Mouse (Mus musculus) forebrain, embryonic 14.5 days (tissue): ENCODE measurements around the gene Cx3cr1. TPM values are rescaled to one million over a fixed set of nuclear protein-coding genes. Genes with fewer than 3 reads are reported as not detected.

Source experiments
- ATAC-seq: fragments of 200-750 bp; cut with Nextera tagmentation; 2 replicates; pipeline ENCODE4 v1.8.0; 2017; ENCODE audit warnings: mild to moderate bottlenecking, moderate library complexity
- DNase-seq: peaks from one replicate; pipeline ENCODE4 v3.0.0-alpha.2; 2015; ENCODE audit warnings: low spot score
- H3K27ac ChIP-seq: fragments of 300-500 bp; sonication (generic); 2 replicates; pipeline ENCODE4 v1.5.1; 2014; ENCODE audit warnings: low read depth, mild to moderate bottlenecking, control low read depth, low read length, moderate library complexity
- H3K27me3 ChIP-seq: fragments of 300-500 bp; sonication (generic); replicated peaks from 2 replicates; pipeline ENCODE4 v1.6.1; 2014; ENCODE audit warnings: low read length, control low read depth, mixed read lengths; ENCODE audit not compliant: control insufficient read depth, insufficient read depth
- H3K36me3 ChIP-seq: fragments of 300-500 bp; sonication (generic); 2 replicates; pipeline ENCODE4 v1.6.1; 2014; ENCODE audit warnings: low read length, control low read depth; ENCODE audit not compliant: control insufficient read depth, insufficient read depth
- H3K4me1 ChIP-seq: fragments of 300-500 bp; sonication (generic); 2 replicates; pipeline ENCODE4 v1.6.1; 2014; ENCODE audit warnings: antibody characterized with exemption, low read length, control low read depth; ENCODE audit not compliant: control insufficient read depth, insufficient read depth
- H3K4me2 ChIP-seq: fragments of 300-500 bp; sonication (generic); 2 replicates; pipeline ENCODE4 v1.6.1; 2014; ENCODE audit warnings: mild to moderate bottlenecking, control low read depth, low read length
- H3K4me3 ChIP-seq: fragments of 300-500 bp; sonication (generic); 2 replicates; pipeline ENCODE4 v1.5.1; 2014; ENCODE audit warnings: low read depth, low read length, control low read depth
- H3K9ac ChIP-seq: fragments of 300-500 bp; sonication (generic); 2 replicates; pipeline ENCODE4 v1.6.1; 2014; ENCODE audit warnings: mild to moderate bottlenecking, low read length, control low read depth, moderate library complexity
- H3K9me3 ChIP-seq: fragments of 300-500 bp; sonication (generic); replicated peaks from 2 replicates; pipeline ENCODE4 v1.6.1; 2016; ENCODE audit warnings: low read length, control low read depth, mixed read lengths; ENCODE audit not compliant: control insufficient read depth
- WGBS: fragments of 180-500 bp; shearing (Covaris S2); extraction: QIAGEN DNeasy Blood & Tissue Kit; methylation state at CpG from one replicate; pipeline ENCODE4 v1.1.7; 2014; 5-methylcytosine and 5-hydroxymethylcytosine counted together
- polyA plus RNA-seq: library from polyadenylated mRNA; unstranded; fragments of >200 nt; fragmentation: Nextera tagmentation; extraction: Ambion mirVana; gene quantifications from 2 replicates; pipeline ENCODE4 v1.2.1, GENCODE M21; 2014

Cx3cr1 gene
- polyA plus RNA-seq, 1 experiment from 2014 or later: 2.5 TPM

- no peaks in the 10 kb centered on the region for H3K27me3 ChIP-seq
- H3K4me2 ChIP-seq: no peak overlapping the region
- DNase-seq: peak; percentile 71
These were observed 217.2 kb downstream of the Cx3cr1 start for GRCm38 (mm10) chr9:119852347-119853030.

More at GRCm38 (mm10) chr9:119852347-119853030, 217.2 kb downstream of the Cx3cr1 start:
- H3K4me1 ChIP-seq: peaks cover 11% of the 10 kb centered on the region
- no peak overlapping the region for H3K4me3 ChIP-seq
- WGBS: 71% methylated on average over 10 of the region's 10 CpGs
- H3K9ac ChIP-seq: no peak overlapping the region
- no peak for ATAC-seq
- H3K9me3 ChIP-seq: no peaks in the 10 kb centered on the region
- peak overlapping the region; percentile 33; the same call in 1 of the 2 replicates for H3K27ac ChIP-seq
- H3K36me3 ChIP-seq: no peaks in the 10 kb centered on the region

Other genes with a start within 250 kb of the Cx3cr1 start
- gene Scn11a, start 244.4 kb downstream of the Cx3cr1 start, polyA plus RNA-seq: 0.14 and 0.15 TPM in 2 replicates
- 77.3 TPM in 2 replicates for gene Wdr48, start 175.0 kb downstream of the Cx3cr1 start, polyA plus RNA-seq
- gene Gorasp1, start 132.3 kb downstream of the Cx3cr1 start, polyA plus RNA-seq: 23.7 and 34.1 TPM in 2 replicates
- gene Ttc21a, start 132.3 kb downstream of the Cx3cr1 start, polyA plus RNA-seq: 0.29 and 0.74 TPM in 2 replicates
- 1.1 and 1.4 TPM in 2 replicates for gene Csrnp1, start 85.2 kb downstream of the Cx3cr1 start, polyA plus RNA-seq
- gene Xirp1, start 46.3 kb downstream of the Cx3cr1 start, polyA plus RNA-seq: not detected in 2 replicates
- not detected in 2 replicates for gene Ccr8, start 22.2 kb upstream of the Cx3cr1 start, polyA plus RNA-seq
- 38.6 and 42.4 TPM in 2 replicates for gene Slc25a38, start 40.5 kb upstream of the Cx3cr1 start, polyA plus RNA-seq
- 1,255 and 1,755 TPM in 2 replicates for gene Rpsa, start 57.8 kb upstream of the Cx3cr1 start, polyA plus RNA-seq
- gene Mobp, start 79.8 kb upstream of the Cx3cr1 start, polyA plus RNA-seq: 0.17 and 0.20 TPM in 2 replicates
- 0.89 and 1.3 TPM in 2 replicates for gene Myrip, start 231.6 kb upstream of the Cx3cr1 start, polyA plus RNA-seq